Mouse (Mus musculus): ENCODE results near the gene Dnajc21.
A peak's percentile ranks its signal among the peaks of the same experiment; 100 is the strongest.
"Not testable (repeated sequence)": the region's sequence is repeated elsewhere in the genome, so short reads cannot be mapped to it uniquely, and the experiment has no call there.

Dnajc21 gene

GRCm38 (mm10) chr15:10470151-10470831, at the start of gene Dnajc21:
Gene Dnajc21 (minus strand): TSS chr15:10470516.
- DNase-seq (ENCODE audit: low spot score): peak; percentile 64

GRCm38 (mm10) chr15:10515166-10515565, 44.9 kb upstream of the Dnajc21 start:
- DNase-seq (ENCODE audit: low spot score): no peak

DNA sequence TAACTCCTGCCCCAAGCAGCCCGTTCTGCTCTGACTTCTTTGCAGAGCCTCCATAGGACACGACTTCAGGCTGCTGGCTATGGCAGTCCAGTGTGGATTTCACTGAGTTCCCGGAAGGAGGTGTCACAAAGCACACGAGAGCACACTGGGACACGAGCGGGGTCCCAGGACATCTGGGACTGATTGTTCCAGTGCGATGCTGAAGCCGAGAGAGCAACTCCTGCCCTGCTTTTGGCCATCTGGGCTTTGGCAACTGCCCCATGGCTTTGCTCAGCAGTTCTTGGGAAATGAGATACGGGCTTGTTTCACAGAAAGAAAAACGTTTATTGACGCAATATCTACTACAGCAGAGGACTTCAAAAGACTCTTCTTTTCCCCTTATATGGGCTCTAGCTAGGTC, 35.8 kb upstream of the Dnajc21 start:
- no peak for DNase-seq (ENCODE audit: low spot score)

- peak; percentile 12 for DNase-seq (ENCODE audit: low spot score)
These were observed 30.8 kb upstream of the Dnajc21 start for GRCm38 (mm10) chr15:10500838-10501719.

- DNase-seq (ENCODE audit: low spot score): no peak
These were observed 29.7 kb upstream of the Dnajc21 start for GRCm38 (mm10) chr15:10500035-10500434.

DNA sequence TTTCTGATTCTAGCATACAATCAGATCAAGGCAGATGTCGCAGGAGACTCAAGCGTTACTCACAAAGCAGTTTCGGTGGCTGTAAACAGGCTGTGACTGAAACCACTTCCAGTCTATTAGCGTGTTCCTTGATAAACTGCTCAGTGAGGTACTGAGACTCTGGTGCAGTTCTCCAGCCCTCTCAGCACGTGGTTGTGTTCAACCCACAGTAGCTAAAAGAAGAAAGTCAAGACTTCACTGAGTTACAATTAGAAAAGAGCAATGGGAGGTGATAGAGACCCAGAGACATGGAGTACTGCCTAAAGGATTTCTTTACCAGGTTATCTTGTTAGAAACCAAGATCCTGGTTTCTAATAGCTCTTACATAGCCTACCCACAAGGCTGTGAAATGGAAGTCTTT, 29.3 kb upstream of the Dnajc21 start:
- no peak for DNase-seq (ENCODE audit: low spot score)

GRCm38 (mm10) chr15:10496696-10497095, 26.4 kb upstream of the Dnajc21 start:
- not testable (repeated sequence) for DNase-seq (ENCODE audit: low spot score)

- no peak for DNase-seq (ENCODE audit: low spot score)
These were observed 25.6 kb upstream of the Dnajc21 start for GRCm38 (mm10) chr15:10495944-10496343.

DNA sequence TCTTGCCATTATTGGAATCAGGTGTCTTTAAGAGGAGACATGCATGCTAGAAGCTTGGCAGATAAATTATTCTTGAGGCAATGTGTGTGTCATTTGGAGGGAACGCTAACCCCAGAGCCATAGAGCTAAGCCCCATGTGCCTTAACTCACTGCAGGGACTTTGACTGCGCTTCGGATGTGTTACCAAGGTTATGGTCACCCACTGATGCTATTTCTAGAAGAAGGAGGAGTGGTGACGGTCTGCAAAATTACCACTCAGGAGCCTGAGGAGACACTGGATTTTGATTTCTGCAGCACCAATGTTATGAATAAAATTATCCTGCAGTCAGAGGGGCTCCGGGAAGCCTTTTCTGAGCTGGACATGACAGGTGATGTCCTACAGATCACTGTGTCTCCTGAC, 19.8 kb upstream of the Dnajc21 start:
- no peak for DNase-seq (ENCODE audit: low spot score)

GRCm38 (mm10) chr15:10487246-10487645, 16.9 kb upstream of the Dnajc21 start:
- DNase-seq (ENCODE audit: low spot score): no peak

DNA sequence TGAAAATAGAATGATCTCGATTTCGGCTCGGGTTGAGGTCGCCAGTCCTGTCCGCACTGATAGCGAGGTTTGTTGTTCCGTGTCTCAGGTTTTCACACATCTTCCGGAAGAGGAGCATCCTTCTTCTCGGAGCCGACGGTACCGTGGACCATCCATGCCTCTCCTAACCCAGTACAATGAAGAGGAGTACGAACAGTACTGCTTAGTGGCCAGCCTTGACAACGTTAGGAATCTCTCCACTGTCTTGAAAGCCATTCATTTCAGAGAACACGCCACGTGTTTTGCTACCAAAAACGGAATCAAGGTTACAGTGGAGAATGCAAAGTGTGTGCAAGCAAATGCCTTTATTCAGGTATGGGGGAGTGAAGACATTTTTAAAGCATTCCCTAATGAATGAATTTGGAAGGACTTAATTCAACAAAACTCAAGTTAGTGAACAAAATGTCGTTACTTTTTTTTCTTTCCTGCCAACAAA, 16.1 kb upstream of the Dnajc21 start:
- no peak for DNase-seq (ENCODE audit: low spot score)

- peak; percentile 80 for DNase-seq (ENCODE audit: low spot score)
These were observed 15.4 kb upstream of the Dnajc21 start, which contains the start of the genes Brix1 and Rad1 for GRCm38 (mm10) chr15:10485484-10486364. Gene Brix1 (minus strand): TSS chr15:10485947. Gene Rad1 (plus strand): TSS chr15:10486018.

DNA sequence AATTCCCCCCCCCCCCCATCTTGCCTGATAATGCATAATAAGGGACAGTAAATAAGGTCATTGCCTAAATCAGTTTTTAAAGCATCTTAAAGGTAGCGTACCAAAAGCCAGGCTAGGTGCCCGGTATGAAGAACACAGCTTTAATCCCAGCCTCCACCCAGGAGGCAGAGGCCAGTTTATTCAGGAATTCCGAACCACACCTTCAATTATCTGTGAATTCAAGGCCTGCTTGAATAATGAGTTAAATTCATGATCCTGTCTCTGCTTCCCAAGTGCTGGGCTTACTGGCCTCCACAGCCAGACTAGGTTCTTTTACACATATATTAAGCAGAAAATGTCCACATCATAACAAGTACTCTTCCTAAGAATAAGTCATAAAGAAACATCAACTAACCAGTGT, 625 bp upstream of the Dnajc21 start:
- no peak for DNase-seq (ENCODE audit: low spot score)

DNA sequence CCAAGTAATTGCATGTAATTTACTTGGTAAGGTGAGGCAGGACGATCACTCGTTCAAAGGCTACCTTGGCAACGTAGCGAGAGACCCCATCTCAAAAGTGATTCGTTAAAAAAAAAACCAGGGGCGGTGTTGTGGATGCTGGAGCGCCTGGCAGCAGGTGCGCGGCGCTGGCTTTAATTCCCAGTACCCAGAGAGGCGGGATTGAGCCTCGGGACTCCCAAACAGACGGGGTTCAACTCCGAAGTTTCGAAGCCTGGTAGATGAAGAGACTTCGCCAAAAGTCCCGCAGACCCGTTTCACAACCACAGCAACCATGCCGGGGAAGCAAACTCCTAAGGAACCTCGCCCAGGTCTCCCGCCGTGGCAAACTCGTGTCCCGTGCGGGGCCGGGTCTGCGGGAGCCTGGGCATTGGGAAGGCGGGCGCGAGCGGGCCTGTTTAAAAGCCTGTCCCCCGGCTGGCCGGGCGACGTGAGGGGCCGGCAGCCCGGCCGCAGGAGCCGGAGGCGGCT, 620 bp downstream of the Dnajc21 start:
- DNase-seq (ENCODE audit: low spot score): no peak

- no peak for DNase-seq (ENCODE audit: low spot score)
These were observed 1.6 kb downstream of the Dnajc21 start for GRCm38 (mm10) chr15:10468761-10469160.

DNA sequence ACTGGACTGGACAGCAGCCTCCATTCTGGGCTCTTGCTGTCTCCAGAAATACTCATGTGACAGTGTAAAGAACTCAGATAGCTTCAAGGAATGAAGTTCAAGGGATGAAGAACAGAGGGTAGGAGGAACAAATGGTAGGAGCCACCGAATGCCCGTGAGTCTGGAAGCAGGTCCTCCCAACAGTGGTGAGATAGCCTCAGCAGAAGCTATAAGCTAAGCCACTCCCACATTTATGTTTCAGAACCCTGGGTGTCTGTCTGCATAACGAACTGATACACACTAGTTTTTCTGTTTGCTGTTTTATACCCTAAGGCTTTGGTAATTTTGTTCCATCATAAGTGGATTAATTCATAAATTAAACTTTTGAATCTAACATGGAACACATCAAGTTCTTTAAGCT, 5.6 kb downstream of the Dnajc21 start:
- no peak for DNase-seq (ENCODE audit: low spot score)

DNA sequence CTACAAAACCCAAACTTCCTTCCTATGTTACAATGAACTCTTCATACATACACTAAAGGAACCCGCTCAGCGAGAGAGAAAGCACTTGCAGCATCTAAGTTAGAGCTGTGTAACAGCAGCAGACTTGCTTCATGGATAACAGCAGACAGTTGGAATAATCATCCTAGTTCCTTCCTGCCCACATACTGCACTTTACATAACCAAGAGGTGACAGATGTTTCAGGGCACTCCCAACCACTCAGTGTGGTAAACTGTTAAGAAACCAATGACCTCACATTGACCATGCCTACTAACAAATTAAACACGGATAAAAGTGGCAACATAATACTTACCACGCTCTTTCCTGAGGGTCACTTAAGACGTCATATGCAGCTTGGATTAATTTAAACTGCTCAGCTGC, 6.8 kb downstream of the Dnajc21 start:
- no peak for DNase-seq (ENCODE audit: low spot score)

- DNase-seq (ENCODE audit: low spot score): no peak
These were observed 9.3 kb downstream of the Dnajc21 start for GRCm38 (mm10) chr15:10460986-10461385.

GRCm38 (mm10) chr15:10447102-10447501, 23.2 kb downstream of the Dnajc21 start:
- no peak for DNase-seq (ENCODE audit: low spot score)

DNA sequence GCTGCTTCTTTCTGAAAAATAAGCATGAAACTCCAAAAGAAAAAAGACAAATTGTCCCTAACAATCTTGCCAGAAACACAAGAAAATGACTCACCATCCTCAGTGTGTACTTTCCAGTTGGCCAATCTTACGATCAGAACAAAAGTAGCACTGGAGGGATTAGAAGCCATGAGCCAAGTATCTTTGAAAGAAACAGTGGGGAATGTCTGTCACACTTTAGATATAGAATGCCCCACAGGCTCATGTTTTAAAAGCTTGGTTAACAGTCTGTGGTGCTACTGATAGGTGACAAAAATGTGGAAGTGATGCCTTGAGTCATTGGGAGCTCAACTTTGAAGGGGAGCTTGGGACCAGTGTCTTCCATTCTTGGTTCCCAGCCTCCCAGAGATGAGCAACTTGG, 28.0 kb downstream of the Dnajc21 start:
- no peak for DNase-seq (ENCODE audit: low spot score)

GRCm38 (mm10) chr15:10441493-10441892, 28.8 kb downstream of the Dnajc21 start:
- DNase-seq (ENCODE audit: low spot score): no peak

DNA sequence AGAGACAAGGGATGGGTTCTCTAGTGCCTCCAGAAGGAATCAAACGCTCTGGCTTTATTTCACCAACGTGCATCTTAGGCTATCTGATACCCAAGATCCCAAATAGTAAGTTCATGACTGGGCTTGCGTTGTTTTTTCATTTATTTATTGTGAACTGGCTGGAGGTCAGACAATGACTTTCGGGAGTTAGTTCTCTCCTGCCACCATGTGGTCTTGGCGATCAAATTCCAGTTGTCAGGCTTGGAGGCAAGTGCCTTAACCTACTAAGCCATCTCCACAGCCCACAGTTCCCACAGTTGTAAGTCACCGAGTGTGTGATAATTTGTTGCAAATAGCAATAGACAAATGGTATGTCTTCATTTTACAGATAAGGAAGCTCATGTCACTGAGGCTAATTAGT, 30.4 kb downstream of the Dnajc21 start:
- no peak for DNase-seq (ENCODE audit: low spot score)
